In the genomic region with DNA sequence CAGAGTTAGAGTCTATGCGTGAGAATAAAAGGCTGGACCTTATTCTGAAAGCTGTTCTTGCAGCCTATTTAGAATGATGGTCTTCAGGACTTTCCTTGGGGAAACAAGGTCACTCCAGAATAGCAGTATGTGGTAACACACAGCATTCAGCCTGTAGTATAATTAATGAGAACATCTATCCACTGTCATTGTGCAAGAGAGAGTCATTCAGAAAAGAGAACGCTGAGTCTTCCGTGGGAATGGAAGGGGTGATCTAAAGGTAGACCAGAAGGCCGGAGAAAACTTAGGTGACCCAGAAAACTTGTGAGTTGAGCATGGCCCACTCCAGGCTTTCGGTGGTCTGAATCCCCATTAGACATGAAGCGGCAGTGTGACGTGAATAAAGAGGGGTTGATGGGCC, we compare ENCODE assay signal across 20 mouse cellular contexts.
DNase-seq lines count a peak whose midpoint lies in the region; ATAC-seq and TF ChIP-seq lines count a peak whose summit lies in the region.
"Had no signal": no experiment of that assay in that cellular context is flagged by ENCODE, and none has a peak within 500 bp of the region (broad histone marks: within the 10 kb centered on the region; RNA-seq: fewer than 3 reads in every experiment).

No protein-coding gene starts in this region.

- no peak for TF ChIP-seq EP300 in liver, postnatal 0 days (IDR thresholded peaks at IDR 0.05; ENCODE audit: low read depth)

- ATAC-seq in liver, embryonic 11.5 days (replicated peaks; ENCODE audit: low FRiP score): no peak
- ATAC-seq in liver, postnatal 0 days: no peak
- ATAC-seq: forebrain, embryonic 14.5 days; forebrain, embryonic 16.5 days had no signal

- no peak overlapping the region for H3K4me3 ChIP-seq in liver, adult 2 months (ENCODE audit: insufficient read depth, low read depth, low read length)
- no peak overlapping the region for H3K4me3 ChIP-seq in liver, embryonic 11.5 days (ENCODE audit: low read depth, low read length)
- no peak overlapping the region for H3K4me3 ChIP-seq in liver, postnatal 0 days (ENCODE audit: low read depth, low read length)
- H3K4me3 ChIP-seq: embryonic facial prominence, embryonic 13.5 days; embryonic facial prominence, embryonic 15.5 days; erythroblast, embryonic 14.5 days; forebrain, embryonic 10.5 days; forebrain, embryonic 12.5 days had no signal

- H3K9me3 ChIP-seq in liver, embryonic 11.5 days (ENCODE audit: control insufficient read depth, low read length): no peaks in the 10 kb centered on the region
- H3K9me3 ChIP-seq in liver, postnatal 0 days (ENCODE audit: low read length): no peaks in the 10 kb centered on the region
- H3K9me3 ChIP-seq: embryonic facial prominence, embryonic 13.5 days; embryonic facial prominence, embryonic 15.5 days; forebrain, embryonic 10.5 days; forebrain, embryonic 12.5 days had no signal

- no peak overlapping the region for H3K4me2 ChIP-seq in liver, embryonic 11.5 days
- no peak overlapping the region for H3K4me2 ChIP-seq in liver, postnatal 0 days (ENCODE audit: low read depth, low read length)
- H3K4me2 ChIP-seq: embryonic facial prominence, embryonic 13.5 days; embryonic facial prominence, embryonic 15.5 days; forebrain, embryonic 12.5 days had no signal

- peaks cover 26% of the 10 kb centered on the region for H3K4me1 ChIP-seq in liver, adult 2 months (ENCODE audit: control insufficient read depth, insufficient read depth, low read length)
- H3K4me1 ChIP-seq in liver, embryonic 11.5 days (replicated peaks; ENCODE audit: control insufficient read depth, insufficient read depth, low read length): no peaks in the 10 kb centered on the region; the same call in 1 of the 2 replicates
- peaks cover 27% of the 10 kb centered on the region for H3K4me1 ChIP-seq in liver, postnatal 0 days (ENCODE audit: insufficient read depth)
- H3K4me1 ChIP-seq: embryonic facial prominence, embryonic 13.5 days; embryonic facial prominence, embryonic 15.5 days had no signal

- TF ChIP-seq POLR2A in liver, adult 2 months (IDR thresholded peaks at IDR 0.05; ENCODE audit: extremely low read depth, insufficient read depth, low read length): no peak

- WGBS in liver, adult 2 months: 75% methylated on average over 7 of the region's 7 CpGs
- WGBS in liver, embryonic 11.5 days: 91% methylated on average over 7 of the region's 7 CpGs
- whole genome bisulfite sequencing in liver, postnatal 0 days (ENCODE audit: insufficient replicate concordance): 81% methylated on average over 7 of the region's 7 CpGs

- H3K36me3 ChIP-seq in liver, adult 2 months (ENCODE audit: control insufficient read depth, insufficient read depth, low read length): no peaks in the 10 kb centered on the region
- H3K36me3 ChIP-seq in liver, embryonic 11.5 days (ENCODE audit: control insufficient read depth, insufficient read depth, low read length): no peaks in the 10 kb centered on the region
- no peaks in the 10 kb centered on the region for H3K36me3 ChIP-seq in liver, postnatal 0 days (replicated peaks; ENCODE audit: insufficient read depth, low read length)
- H3K36me3 ChIP-seq: embryonic facial prominence, embryonic 13.5 days; embryonic facial prominence, embryonic 15.5 days; forebrain, embryonic 10.5 days; forebrain, embryonic 12.5 days had no signal

- no peaks in the 10 kb centered on the region for H3K27me3 ChIP-seq in liver, adult 2 months (ENCODE audit: control insufficient read depth, insufficient read depth, low read length)
- no peaks in the 10 kb centered on the region for H3K27me3 ChIP-seq in liver, embryonic 11.5 days (replicated peaks; ENCODE audit: control insufficient read depth, insufficient read depth, low read length)
- no peaks in the 10 kb centered on the region for H3K27me3 ChIP-seq in liver, postnatal 0 days (ENCODE audit: insufficient read depth, low read length)
- H3K27me3 ChIP-seq: embryonic facial prominence, embryonic 13.5 days; embryonic facial prominence, embryonic 15.5 days; forebrain, embryonic 12.5 days had no signal

- H3K79me2 ChIP-seq in liver, adult 2 months (ENCODE audit: control insufficient read depth, insufficient read depth, low read length): no peaks in the 10 kb centered on the region; the same call in 1 of the 2 replicates

- peak overlapping the region; percentile 60 for H3K27ac ChIP-seq in liver, adult 2 months (replicated peaks; ENCODE audit: insufficient read depth, low read depth, low read length)
- no peak overlapping the region for H3K27ac ChIP-seq in liver, embryonic 11.5 days (ENCODE audit: low read depth, low read length)
- H3K27ac ChIP-seq in liver, postnatal 0 days (ENCODE audit: low read depth): 0 out of 2 replicates have a peak overlapping the region, but pooled peaks have one; percentile 82
- H3K27ac ChIP-seq: embryonic facial prominence, embryonic 13.5 days; embryonic facial prominence, embryonic 15.5 days; forebrain, embryonic 10.5 days; forebrain, embryonic 12.5 days had no signal

- DNase-seq in liver, adult 2 months (ENCODE audit: extremely low read depth, low read depth, low spot score): peak; percentile 51
- DNase-seq in liver, embryonic 11.5 days (ENCODE audit: low spot score): no peak
- no peak for DNase-seq in liver, postnatal 0 days
- no peak for DNase-seq in liver
- DNase-seq: adrenal gland, postnatal 10 days; adrenal gland, postnatal 25 days; cerebellum, adult 11 months; cerebellum, adult 18-20 months; cerebellum, adult 8-10 months; cerebellum, adult 9-11 months; cerebellum, postnatal 14 days; cerebellum, postnatal 36 days; embryo, embryonic 11 days had no signal

- no peak overlapping the region for H3K9ac ChIP-seq in liver, adult 2 months (ENCODE audit: low read depth, low read length)
- no peak overlapping the region for H3K9ac ChIP-seq in liver, embryonic 11.5 days (ENCODE audit: low read depth, low read length)
- H3K9ac ChIP-seq in liver, postnatal 0 days (replicated peaks): no peak overlapping the region
- H3K9ac ChIP-seq: embryonic facial prominence, embryonic 13.5 days; embryonic facial prominence, embryonic 15.5 days; forebrain, embryonic 12.5 days had no signal

- TF ChIP-seq CTCF in liver, adult 2 months (IDR thresholded peaks at IDR 0.05; ENCODE audit: low read depth, low read length): no peak
- TF ChIP-seq CTCF in liver, postnatal 0 days (IDR thresholded peaks at IDR 0.05; ENCODE audit: low read depth): no peak
